Mouse (Mus musculus) forebrain, embryonic 14.5 days (tissue): ENCODE measurements around the gene Mturn. TPM values are rescaled to one million over a fixed set of nuclear protein-coding genes. Genes with fewer than 3 reads are reported as not detected.

ENCODE experiments used
- ATAC-seq: fragments of 200-750 bp; cut with Nextera tagmentation; 2 replicates; pipeline ENCODE4 v1.8.0; 2017; ENCODE audit warnings: mild to moderate bottlenecking, moderate library complexity
- DNase-seq: peaks from one replicate; pipeline ENCODE4 v3.0.0-alpha.2; 2015; ENCODE audit warnings: low spot score
- H3K27ac ChIP-seq: fragments of 300-500 bp; sonication (generic); 2 replicates; pipeline ENCODE4 v1.5.1; 2014; ENCODE audit warnings: low read depth, mild to moderate bottlenecking, control low read depth, low read length, moderate library complexity
- H3K27me3 ChIP-seq: fragments of 300-500 bp; sonication (generic); replicated peaks from 2 replicates; pipeline ENCODE4 v1.6.1; 2014; ENCODE audit warnings: low read length, control low read depth, mixed read lengths; ENCODE audit not compliant: control insufficient read depth, insufficient read depth
- H3K36me3 ChIP-seq: fragments of 300-500 bp; sonication (generic); 2 replicates; pipeline ENCODE4 v1.6.1; 2014; ENCODE audit warnings: low read length, control low read depth; ENCODE audit not compliant: control insufficient read depth, insufficient read depth
- H3K4me1 ChIP-seq: fragments of 300-500 bp; sonication (generic); 2 replicates; pipeline ENCODE4 v1.6.1; 2014; ENCODE audit warnings: antibody characterized with exemption, low read length, control low read depth; ENCODE audit not compliant: control insufficient read depth, insufficient read depth
- H3K4me2 ChIP-seq: fragments of 300-500 bp; sonication (generic); 2 replicates; pipeline ENCODE4 v1.6.1; 2014; ENCODE audit warnings: mild to moderate bottlenecking, control low read depth, low read length
- H3K4me3 ChIP-seq: fragments of 300-500 bp; sonication (generic); 2 replicates; pipeline ENCODE4 v1.5.1; 2014; ENCODE audit warnings: low read depth, low read length, control low read depth
- H3K9ac ChIP-seq: fragments of 300-500 bp; sonication (generic); 2 replicates; pipeline ENCODE4 v1.6.1; 2014; ENCODE audit warnings: mild to moderate bottlenecking, low read length, control low read depth, moderate library complexity
- H3K9me3 ChIP-seq: fragments of 300-500 bp; sonication (generic); replicated peaks from 2 replicates; pipeline ENCODE4 v1.6.1; 2016; ENCODE audit warnings: low read length, control low read depth, mixed read lengths; ENCODE audit not compliant: control insufficient read depth
- WGBS: fragments of 180-500 bp; shearing (Covaris S2); extraction: QIAGEN DNeasy Blood & Tissue Kit; methylation state at CpG from one replicate; pipeline ENCODE4 v1.1.7; 2014; 5-methylcytosine and 5-hydroxymethylcytosine counted together
- polyA plus RNA-seq: library from polyadenylated mRNA; unstranded; fragments of >200 nt; fragmentation: Nextera tagmentation; extraction: Ambion mirVana; gene quantifications from 2 replicates; pipeline ENCODE4 v1.2.1, GENCODE M21; 2014

Gene Mturn
- polyA plus RNA-seq, 1 experiment from 2014 or later, result 96.6 TPM

GRCm38 (mm10) chr6:54719686-54720310 is 38.4 kb downstream of the Mturn start:
- Histone ChIP-seq H3K36me3 (no peaks in the 10 kb centered on the region), H3K27ac (peak overlapping the region; percentile 70), H3K27me3 (no peaks in the 10 kb centered on the region), H3K9ac (no peak overlapping the region), H3K9me3 (no peaks in the 10 kb centered on the region), H3K4me1 (peaks cover 7% of the 10 kb centered on the region; the same call in 1 of the 2 replicates), H3K4me3 (no peak overlapping the region), H3K4me2 (no peak overlapping the region)
- DNase-seq (peak; percentile 83), ATAC-seq (peak; percentile 86)
- 23% methylated on average over 14 of the region's 14 CpGs for WGBS

- H3K4me3 ChIP-seq, result no peak overlapping the region
- H3K27ac ChIP-seq, result peak overlapping the region; percentile 70; the same call in 1 of the 2 replicates
- H3K9me3 ChIP-seq, result no peaks in the 10 kb centered on the region
- 58% methylated on average over 9 of the region's 9 CpGs for WGBS
- H3K4me1 ChIP-seq, result peaks cover 7% of the 10 kb centered on the region; the same call in 1 of the 2 replicates
- DNase-seq, result peak; percentile 62
- no peak overlapping the region for H3K4me2 ChIP-seq
- no peak; the same call in 1 of the 2 replicates for ATAC-seq
- no peak overlapping the region for H3K9ac ChIP-seq
- H3K27me3 ChIP-seq, result no peaks in the 10 kb centered on the region
- H3K36me3 ChIP-seq, result no peaks in the 10 kb centered on the region
Measured at GRCm38 (mm10) chr6:54720512-54721251, 39.3 kb downstream of the Mturn start.

GRCm38 (mm10) chr6:54721252-54721635 is 39.8 kb downstream of the Mturn start:
- no peak overlapping the region for H3K4me2 ChIP-seq
- 96% methylated on average over 4 of the region's 4 CpGs for WGBS
- H3K27me3 ChIP-seq, result no peaks in the 10 kb centered on the region
- no peak overlapping the region for H3K4me3 ChIP-seq
- H3K4me1 ChIP-seq, result peaks cover 7% of the 10 kb centered on the region; the same call in 1 of the 2 replicates
- H3K9me3 ChIP-seq, result no peaks in the 10 kb centered on the region
- DNase-seq, result no peak
- H3K36me3 ChIP-seq, result no peaks in the 10 kb centered on the region
- no peak for ATAC-seq
- no peak overlapping the region for H3K27ac ChIP-seq
- no peak overlapping the region for H3K9ac ChIP-seq

GRCm38 (mm10) chr6:54726309-54726708 is 44.9 kb downstream of the Mturn start:
- H3K4me1 ChIP-seq, result no peaks in the 10 kb centered on the region
- no peak for ATAC-seq
- WGBS, result 90% methylated on average over 6 of the region's 6 CpGs

GRCm38 (mm10) chr6:54726796-54727195 is 45.4 kb downstream of the Mturn start:
- 89% methylated on average over 6 of the region's 6 CpGs for WGBS
- Histone ChIP-seq H3K4me1 (peaks cover 2% of the 10 kb centered on the region; the same call in 1 of the 2 replicates), H3K4me3 (no peak overlapping the region), H3K27ac (no peak overlapping the region), H3K9ac (no peak overlapping the region), H3K36me3 (no peaks in the 10 kb centered on the region), H3K27me3 (no peaks in the 10 kb centered on the region), H3K4me2 (no peak overlapping the region), H3K9me3 (no peaks in the 10 kb centered on the region)
- ATAC-seq (no peak), DNase-seq (no peak)

More at GRCm38 (mm10) chr6:54726309-54726708, 44.9 kb downstream of the Mturn start:
- H3K4me3 ChIP-seq, result no peak overlapping the region
- H3K4me2 ChIP-seq, result no peak overlapping the region
- H3K9me3 ChIP-seq, result no peaks in the 10 kb centered on the region
- no peak overlapping the region for H3K9ac ChIP-seq
- H3K27ac ChIP-seq, result no peak overlapping the region
- H3K36me3 ChIP-seq, result no peaks in the 10 kb centered on the region
- DNase-seq, result no peak
- no peaks in the 10 kb centered on the region for H3K27me3 ChIP-seq

- no peaks in the 10 kb centered on the region for H3K36me3 ChIP-seq
- no peaks in the 10 kb centered on the region for H3K9me3 ChIP-seq
- no peak for ATAC-seq
- WGBS, result 91% methylated on average over 5 of the region's 5 CpGs
- DNase-seq, result no peak
- H3K4me1 ChIP-seq, result peaks cover 6% of the 10 kb centered on the region; the same call in 1 of the 2 replicates
- H3K27me3 ChIP-seq, result no peaks in the 10 kb centered on the region
- H3K4me2 ChIP-seq, result no peak overlapping the region
- no peak overlapping the region for H3K9ac ChIP-seq
- H3K27ac ChIP-seq, result no peak overlapping the region
- H3K4me3 ChIP-seq, result no peak overlapping the region
Measured at GRCm38 (mm10) chr6:54727416-54727815, 46.0 kb downstream of the Mturn start.

GRCm38 (mm10) chr6:54729451-54730105 is 48.2 kb downstream of the Mturn start:
- H3K9ac ChIP-seq, result no peak overlapping the region
- DNase-seq, result no peak
- no peaks in the 10 kb centered on the region for H3K27me3 ChIP-seq
- no peak overlapping the region for H3K4me2 ChIP-seq
- H3K27ac ChIP-seq, result no peak overlapping the region
- no peaks in the 10 kb centered on the region for H3K9me3 ChIP-seq
- ATAC-seq, result no peak
- 85% methylated on average over 2 of the region's 2 CpGs for WGBS
- H3K4me3 ChIP-seq, result no peak overlapping the region
- peaks cover 6% of the 10 kb centered on the region; the same call in 1 of the 2 replicates for H3K4me1 ChIP-seq
- H3K36me3 ChIP-seq, result no peaks in the 10 kb centered on the region

- H3K4me1 ChIP-seq, result peaks cover 6% of the 10 kb centered on the region; the same call in 1 of the 2 replicates
- 82% methylated on average over 3 of the region's 3 CpGs for WGBS
- no peak for ATAC-seq
- no peak overlapping the region for H3K4me3 ChIP-seq
- H3K27ac ChIP-seq, result 0 out of 2 replicates have a peak overlapping the region, but pooled peaks have one; percentile 10
- no peaks in the 10 kb centered on the region for H3K36me3 ChIP-seq
- no peaks in the 10 kb centered on the region for H3K27me3 ChIP-seq
- H3K9ac ChIP-seq, result no peak overlapping the region
- H3K9me3 ChIP-seq, result no peaks in the 10 kb centered on the region
- H3K4me2 ChIP-seq, result no peak overlapping the region
- DNase-seq, result no peak
Measured at GRCm38 (mm10) chr6:54731726-54732125, 50.3 kb downstream of the Mturn start.
